Mouse (Mus musculus): ENCODE results near the gene Zgpat. TPM values are rescaled to one million over a fixed set of nuclear protein-coding genes. Genes with fewer than 3 reads are reported as not detected.

Gene Zgpat
- polyA plus RNA-seq (2012): 36.5 and 42.9 TPM in 2 replicates

- TF ChIP-seq GATA1 (IDR thresholded peaks at IDR 0.05; ENCODE audit: low read length): no peak
Measured at GRCm38 (mm10) chr2:181364860-181365596, at the start of gene Zgpat, which contains the start of gene Arfrp1. Gene Zgpat, plus strand, starts transcription at chr2:181364928. Gene Arfrp1, minus strand, starts transcription at chr2:181365404.

- no peak for TF ChIP-seq GATA1 (IDR thresholded peaks at IDR 0.05; ENCODE audit: low read length)
Measured at GRCm38 (mm10) chr2:181319248-181320102, 45.3 kb upstream of the Zgpat start, which contains the start of gene Rtel1. Gene Rtel1, plus strand, starts transcription at chr2:181319739.

- no peak for TF ChIP-seq GATA1 (IDR thresholded peaks at IDR 0.05; ENCODE audit: low read length)
Measured at GRCm38 (mm10) chr2:181320103-181320499, 44.6 kb upstream of the Zgpat start.

- no peak for TF ChIP-seq GATA1 (IDR thresholded peaks at IDR 0.05; ENCODE audit: low read length)
Measured at GRCm38 (mm10) chr2:181322136-181322535, 42.6 kb upstream of the Zgpat start.

GRCm38 (mm10) chr2:181326098-181326497 is 38.6 kb upstream of the Zgpat start:
- no peak for TF ChIP-seq GATA1 (IDR thresholded peaks at IDR 0.05; ENCODE audit: low read length)

GRCm38 (mm10) chr2:181332542-181332941 is 32.2 kb upstream of the Zgpat start:
- TF ChIP-seq GATA1 (IDR thresholded peaks at IDR 0.05; ENCODE audit: low read length): no peak

GRCm38 (mm10) chr2:181334023-181334422 is 30.7 kb upstream of the Zgpat start:
- TF ChIP-seq GATA1 (IDR thresholded peaks at IDR 0.05; ENCODE audit: low read length): no peak

- TF ChIP-seq GATA1 (IDR thresholded peaks at IDR 0.05; ENCODE audit: low read length): no peak
Measured at GRCm38 (mm10) chr2:181340426-181340825, 24.3 kb upstream of the Zgpat start.

GRCm38 (mm10) chr2:181342766-181343165 is 22.0 kb upstream of the Zgpat start:
- TF ChIP-seq GATA1 (IDR thresholded peaks at IDR 0.05; ENCODE audit: low read length): no peak

- TF ChIP-seq GATA1 (IDR thresholded peaks at IDR 0.05; ENCODE audit: low read length): no peak
Measured at GRCm38 (mm10) chr2:181356780-181357179, 7.9 kb upstream of the Zgpat start.

- no peak for TF ChIP-seq GATA1 (IDR thresholded peaks at IDR 0.05; ENCODE audit: low read length)
Measured at GRCm38 (mm10) chr2:181363946-181364345, 782 bp upstream of the Zgpat start.

- no peak for TF ChIP-seq GATA1 (IDR thresholded peaks at IDR 0.05; ENCODE audit: low read length)
Measured at GRCm38 (mm10) chr2:181364487-181364859, 255 bp upstream of the Zgpat start.

- TF ChIP-seq GATA1 (IDR thresholded peaks at IDR 0.05; ENCODE audit: low read length): no peak
Measured at GRCm38 (mm10) chr2:181365655-181366075, 937 bp downstream of the Zgpat start.

GRCm38 (mm10) chr2:181370001-181370400 is 5.3 kb downstream of the Zgpat start:
- TF ChIP-seq GATA1 (IDR thresholded peaks at IDR 0.05; ENCODE audit: low read length): no peak

GRCm38 (mm10) chr2:181375787-181376186 is 11.1 kb downstream of the Zgpat start:
- no peak for TF ChIP-seq GATA1 (IDR thresholded peaks at IDR 0.05; ENCODE audit: low read length)

- no peak for TF ChIP-seq GATA1 (IDR thresholded peaks at IDR 0.05; ENCODE audit: low read length)
Measured at GRCm38 (mm10) chr2:181377230-181377629, 12.5 kb downstream of the Zgpat start.

All from G1E-ER4 (cell line).